Mouse (Mus musculus) spleen, postnatal 4 days (tissue): Measurements from ENCODE around the gene Arhgef38.

Source experiments
- DNase-seq, 2 experiments: peaks; one replicate each; pipeline ENCODE4 v3.0.0; 2022; ENCODE audit warnings: low spot score in 2 of 2

The Arhgef38 gene

GRCm38 (mm10) chr3:133165130-133165529 lies 69.6 kb downstream of the Arhgef38 start:
- no peak for DNase-seq

- no peak for DNase-seq
Observed at GRCm38 (mm10) chr3:133163913-133164406, 70.8 kb downstream of the Arhgef38 start.

GRCm38 (mm10) chr3:133163174-133163573 lies 71.6 kb downstream of the Arhgef38 start:
- DNase-seq = no peak

- no peak for DNase-seq
Observed at GRCm38 (mm10) chr3:133161407-133161806, 73.3 kb downstream of the Arhgef38 start.

GRCm38 (mm10) chr3:133158260-133158659 lies 76.5 kb downstream of the Arhgef38 start:
- DNase-seq = no peak

GRCm38 (mm10) chr3:133154683-133155082 lies 80.1 kb downstream of the Arhgef38 start:
- DNase-seq = no peak

- DNase-seq = no peak
Observed at GRCm38 (mm10) chr3:133153629-133154028, 81.1 kb downstream of the Arhgef38 start.

- no peak for DNase-seq
Observed at GRCm38 (mm10) chr3:133152831-133153230, 81.9 kb downstream of the Arhgef38 start.

GRCm38 (mm10) chr3:133151629-133152028 lies 83.1 kb downstream of the Arhgef38 start:
- DNase-seq = no peak

GRCm38 (mm10) chr3:133144511-133145147 lies 90.1 kb downstream of the Arhgef38 start:
- no peak for DNase-seq

GRCm38 (mm10) chr3:133141877-133142276 lies 92.9 kb downstream of the Arhgef38 start:
- no peak for DNase-seq

GRCm38 (mm10) chr3:133132611-133133010 lies 102.1 kb downstream of the Arhgef38 start:
- no peak for DNase-seq

GRCm38 (mm10) chr3:133131372-133131771 lies 103.4 kb downstream of the Arhgef38 start:
- no peak for DNase-seq

- no peak for DNase-seq
Observed at GRCm38 (mm10) chr3:133113281-133113680, 121.5 kb downstream of the Arhgef38 start.

- no peak for DNase-seq
Observed at GRCm38 (mm10) chr3:133111741-133112140, 123.0 kb downstream of the Arhgef38 start.

- no peak for DNase-seq
Observed at GRCm38 (mm10) chr3:133109844-133110243, 124.9 kb downstream of the Arhgef38 start.

- DNase-seq = no peak
Observed at GRCm38 (mm10) chr3:133108731-133109130, 126.0 kb downstream of the Arhgef38 start.

GRCm38 (mm10) chr3:133104436-133104835 lies 130.3 kb downstream of the Arhgef38 start:
- DNase-seq = no peak

GRCm38 (mm10) chr3:133103768-133104167 lies 131.0 kb downstream of the Arhgef38 start:
- DNase-seq = no peak

- no peak for DNase-seq
Observed at GRCm38 (mm10) chr3:133098909-133099308, 135.8 kb downstream of the Arhgef38 start.

GRCm38 (mm10) chr3:133098336-133098735 lies 136.4 kb downstream of the Arhgef38 start:
- no peak for DNase-seq

GRCm38 (mm10) chr3:133097936-133098335 lies 136.8 kb downstream of the Arhgef38 start:
- no peak for DNase-seq

- no peak for DNase-seq
Observed at GRCm38 (mm10) chr3:133094305-133094704, 140.4 kb downstream of the Arhgef38 start.

GRCm38 (mm10) chr3:133092936-133093335 lies 141.8 kb downstream of the Arhgef38 start:
- no peak for DNase-seq
